Mouse (Mus musculus) lung, adult 2 months (tissue): ENCODE measurements around the gene Btrc.

Experiments used
- CTCF ChIP-seq: fragments of 200-500 bp; IDR thresholded peaks from 2 replicates; pipeline ENCODE4 v1.5.1; 2011; ENCODE audit warnings: mild to moderate bottlenecking, low read length, control low read depth; ENCODE audit not compliant: insufficient read depth
- POLR2A ChIP-seq: fragments of 200-500 bp; IDR thresholded peaks from 2 replicates; pipeline ENCODE4 v1.6.1; 2011; ENCODE audit warnings: low read depth, mild to moderate bottlenecking, control low read depth, low read length, borderline replicate concordance; ENCODE audit errors: extremely low read depth

DNA sequence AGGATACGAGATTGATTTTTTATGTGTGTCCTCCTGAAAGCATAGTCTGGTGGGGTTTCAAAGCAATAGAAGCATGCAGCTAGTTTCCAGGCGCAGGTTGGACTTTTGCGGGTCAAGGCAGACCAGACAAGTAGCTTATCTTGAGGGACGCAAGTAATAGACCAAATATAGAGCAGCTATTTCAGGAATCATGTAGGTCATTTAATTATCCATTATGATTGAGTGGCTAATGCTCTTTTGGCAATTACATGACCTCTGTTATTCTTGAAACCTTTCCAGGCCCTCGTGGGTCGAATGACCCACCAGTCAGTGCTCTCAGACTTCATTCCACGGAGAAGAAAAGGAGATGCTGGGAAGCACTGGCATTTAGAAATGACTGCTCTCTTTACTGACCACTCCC, 78.2 kb downstream of the Btrc start:
- TF ChIP-seq CTCF (no peak), POLR2A (no peak)
